Mouse (Mus musculus): Measurements from ENCODE around the gene Mrgprb2. TPM values are rescaled to one million over a fixed set of nuclear protein-coding genes. Genes with fewer than 3 reads are reported as not detected.

Mrgprb2 gene
- polyA plus RNA-seq (2012; rRNA removed), result 0.05 TPM in 1 of 2 replicates, not detected in the other

GRCm38 (mm10) chr7:48557986-48558385 is at the start of gene Mrgprb2:
Gene Mrgprb2, minus strand, starts transcription at chr7:48558086.

Other genes with a start within 250 kb of the Mrgprb2 start
- not detected in 2 replicates for gene Mrgprb8, start 169.6 kb downstream of the Mrgprb2 start, polyA plus RNA-seq (2012; rRNA removed)
- gene Mrgprb1, start 101.7 kb downstream of the Mrgprb2 start, polyA plus RNA-seq (2012; rRNA removed), result not detected in 2 replicates
- gene Mrgprx2, start 58.8 kb downstream of the Mrgprb2 start, polyA plus RNA-seq (2012; rRNA removed), result 0.02 TPM in 1 of 2 replicates, not detected in the other
- not detected in 2 replicates for gene Mrgprb3, start 85.7 kb upstream of the Mrgprb2 start, polyA plus RNA-seq (2012; rRNA removed)
- gene Zdhhc13, start 230.9 kb upstream of the Mrgprb2 start, polyA plus RNA-seq (2012; rRNA removed), result 3.4 and 5.6 TPM in 2 replicates